In the genomic region with DNA sequence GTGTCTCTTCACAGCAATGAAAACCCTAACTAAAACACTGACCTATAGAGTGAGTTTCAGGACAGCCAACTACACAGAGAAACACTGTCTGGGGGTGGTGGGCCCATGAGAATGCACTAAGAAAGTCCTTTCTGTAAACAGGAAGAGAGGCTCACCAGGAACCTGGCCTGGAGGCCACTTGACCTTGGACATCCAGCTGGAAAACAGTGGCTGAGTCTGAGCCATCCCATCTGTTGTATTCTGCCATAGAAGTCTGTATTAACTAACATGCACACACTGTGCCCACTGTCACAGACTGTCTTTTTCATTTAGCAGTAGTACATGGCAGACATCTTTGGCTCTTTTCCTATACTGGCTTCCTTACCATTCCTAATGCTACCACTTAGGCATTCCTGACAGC, we compare ENCODE assay signal across 20 mouse cellular contexts. TPM values are rescaled to one million over a fixed set of nuclear protein-coding genes. Genes with fewer than 3 reads are reported as not detected.
DNase-seq lines count a peak whose midpoint lies in the region; ATAC-seq and TF ChIP-seq lines count a peak whose summit lies in the region.
"Had no signal": no experiment of that assay in that cellular context is flagged by ENCODE, and none has a peak within 500 bp of the region (broad histone marks: within the 10 kb centered on the region; RNA-seq: fewer than 3 reads in every experiment).

No protein-coding gene starts in this region.

- no peak overlapping the region for H3K9ac ChIP-seq in hindbrain, embryonic 14.5 days
- H3K9ac ChIP-seq: forebrain, embryonic 15.5 days; heart, embryonic 13.5 days; hindbrain, embryonic 15.5 days; intestine, embryonic 15.5 days; liver, embryonic 14.5 days had no signal

- TF ChIP-seq CTCF in kidney, adult 2 months (conservative IDR thresholded peaks at IDR 0.05; ENCODE audit: insufficient read depth, insufficient read length, low read depth, low read length), result no peak
- TF ChIP-seq CTCF in lung, adult 2 months (IDR thresholded peaks at IDR 0.05; ENCODE audit: insufficient read depth, low read length), result no peak

- no peaks in the 10 kb centered on the region for H3K36me3 ChIP-seq in kidney, adult 2 months (ENCODE audit: control insufficient read depth, insufficient read depth, low read length)
- no peaks in the 10 kb centered on the region for H3K36me3 ChIP-seq in hindbrain, embryonic 14.5 days (replicated peaks; ENCODE audit: control insufficient read depth, insufficient read depth)
- H3K36me3 ChIP-seq: embryonic facial prominence, embryonic 10.5 days; forebrain, embryonic 15.5 days; heart, embryonic 13.5 days; hindbrain, embryonic 15.5 days; intestine, embryonic 15.5 days had no signal

- H3K4me3 ChIP-seq in kidney, adult 2 months (ENCODE audit: insufficient read depth, low read depth, low read length), result no peak overlapping the region
- no peak overlapping the region for H3K4me3 ChIP-seq in lung, adult 2 months (replicated peaks; ENCODE audit: extremely low read depth, low read depth, low read length)
- no peak overlapping the region for H3K4me3 ChIP-seq in hindbrain, embryonic 14.5 days (replicated peaks; ENCODE audit: low read length)
- H3K4me3 ChIP-seq: embryonic facial prominence, embryonic 10.5 days; forebrain, embryonic 15.5 days; heart, embryonic 13.5 days; hindbrain, embryonic 15.5 days; intestine, embryonic 15.5 days; myocyte had no signal

- ATAC-seq in hindbrain, embryonic 14.5 days (ENCODE audit: low FRiP score), result no peak
- ATAC-seq: forebrain, embryonic 15.5 days; intestine, embryonic 15.5 days had no signal

- no peak overlapping the region for H3K4me2 ChIP-seq in hindbrain, embryonic 14.5 days (replicated peaks)
- H3K4me2 ChIP-seq: forebrain, embryonic 15.5 days; heart, embryonic 13.5 days; hindbrain, embryonic 15.5 days; intestine, embryonic 15.5 days had no signal

- no peaks in the 10 kb centered on the region for H3K9me3 ChIP-seq in hindbrain, embryonic 14.5 days (ENCODE audit: control insufficient read depth, low read length)
- H3K9me3 ChIP-seq: embryonic facial prominence, embryonic 10.5 days; forebrain, embryonic 15.5 days; heart, embryonic 13.5 days; hindbrain, embryonic 15.5 days; intestine, embryonic 15.5 days had no signal

- peak; percentile 1 for DNase-seq in kidney, adult 11 months
- no peak for DNase-seq in kidney, adult 2 months
- DNase-seq in lung, adult 18-20 months, result peak; percentile 9 to 41
- peak; percentile 4 for DNase-seq in lung, adult 2 months
- peak; percentile 44 for DNase-seq in lung, postnatal 25 days (ENCODE audit: low spot score)
- DNase-seq in spleen, postnatal 4 days (ENCODE audit: low spot score in 2 of 2), result no peak
- no peak for DNase-seq in hindbrain, embryonic 14.5 days (ENCODE audit: low spot score)
- DNase-seq: cerebellum, adult 2 months; midbrain, embryonic 14.5 days; right cerebral cortex, postnatal 14 days; spleen, adult 18-20 months had no signal

- no peak overlapping the region for H3K27ac ChIP-seq in kidney, adult 2 months (ENCODE audit: insufficient read depth, low read depth, low read length)
- no peak overlapping the region for H3K27ac ChIP-seq in hindbrain, embryonic 14.5 days
- H3K27ac ChIP-seq: embryonic facial prominence, embryonic 10.5 days; forebrain, embryonic 15.5 days; heart, embryonic 13.5 days; hindbrain, embryonic 15.5 days; intestine, embryonic 15.5 days; liver, embryonic 14.5 days had no signal

- no peaks in the 10 kb centered on the region for H3K4me1 ChIP-seq in kidney, adult 2 months (ENCODE audit: control insufficient read depth, insufficient read depth, low read length)
- no peaks in the 10 kb centered on the region; the same call in 1 of the 2 replicates for H3K4me1 ChIP-seq in lung, adult 2 months (ENCODE audit: control insufficient read depth, insufficient read depth, low read length)
- no peaks in the 10 kb centered on the region for H3K4me1 ChIP-seq in hindbrain, embryonic 14.5 days (replicated peaks; ENCODE audit: control insufficient read depth, insufficient read depth, low read length)
- H3K4me1 ChIP-seq: forebrain, embryonic 15.5 days; heart, embryonic 13.5 days; hindbrain, embryonic 15.5 days; intestine, embryonic 15.5 days had no signal

- no peak for TF ChIP-seq POLR2A in kidney, adult 2 months (IDR thresholded peaks at IDR 0.05; ENCODE audit: low read depth, low read length)
- no peak for TF ChIP-seq POLR2A in lung, adult 2 months (IDR thresholded peaks at IDR 0.05; ENCODE audit: borderline replicate concordance, extremely low read depth, low read depth, low read length)

- H3K27me3 ChIP-seq in kidney, adult 2 months (replicated peaks; ENCODE audit: control insufficient read depth, insufficient read depth, low read length), result no peaks in the 10 kb centered on the region
- no peaks in the 10 kb centered on the region for H3K27me3 ChIP-seq in hindbrain, embryonic 14.5 days (ENCODE audit: control insufficient read depth, insufficient read depth, low read length)
- H3K27me3 ChIP-seq: forebrain, embryonic 15.5 days; heart, embryonic 13.5 days; hindbrain, embryonic 15.5 days; intestine, embryonic 15.5 days had no signal

RNA-seq across cellular contexts. Expression of gene Prlhr, which starts 32.1 kb away (rescaled TPM):
- 0.08 TPM in 1 of 2 replicates, not detected in the other for polyA plus RNA-seq in kidney, adult 2 months (2012; rRNA removed)
- polyA plus RNA-seq in lung, adult 2 months (2012; rRNA removed), result not detected in 2 replicates
- polyA plus RNA-seq in hindbrain, embryonic 14.5 days (2014; fragmentation: Nextera tagmentation; extraction: Ambion mirVana), result 0.30 and 0.32 TPM in 2 replicates
- polyA plus RNA-seq: embryonic facial prominence, embryonic 10.5 days; forebrain, embryonic 15.5 days; heart, embryonic 13.5 days; intestine, embryonic 15.5 days; limb, embryonic 14.5 days; liver, embryonic 14.5 days; myocyte; stomach, embryonic 14.5 days had no signal

Comparison
In these comparisons a context has a peak if more than half of its experiments do, and no peak if none do; other contexts are left out.
1. DNase-seq: peak in kidney, adult 11 months (single experiment), lung, adult 18-20 months (2 of 2), lung, adult 2 months (single experiment) and lung, postnatal 25 days (single experiment); none in kidney, adult 2 months (single experiment), spleen, postnatal 4 days (0 of 2) and hindbrain, embryonic 14.5 days (single experiment).